19 mouse cellular contexts compared by ENCODE assay signal in genomic region chr8:61215081-61215819, GRCm38 (mm10). TPM values are rescaled to one million over a fixed set of nuclear protein-coding genes. Genes with fewer than 3 reads are reported as not detected.
DNase-seq lines count a peak whose midpoint lies in the region; ATAC-seq and TF ChIP-seq lines count a peak whose summit lies in the region.
"Had no signal": no experiment of that assay in that cellular context is flagged by ENCODE, and none has a peak within 500 bp of the region (broad histone marks: within the 10 kb centered on the region; RNA-seq: fewer than 3 reads in every experiment).

No protein-coding gene starts in this region.

- ATAC-seq in hindbrain, embryonic 11.5 days (ENCODE audit: low FRiP score) = peak; percentile 63; the same call in 1 of the 2 replicates
- no peak for ATAC-seq in hindbrain, embryonic 16.5 days
- ATAC-seq in lung, embryonic 14.5 days (ENCODE audit: insufficient read depth) = peak; percentile 47; the same call in 1 of the 2 replicates
- peak; percentile 85 for ATAC-seq in forebrain, embryonic 14.5 days
- ATAC-seq: activated CD4-positive, CD25-positive, alpha-beta regulatory T cell, adult 4 months; liver, postnatal 0 days; Patski had no signal

- no peak overlapping the region for H3K4me2 ChIP-seq in hindbrain, embryonic 11.5 days (replicated peaks; ENCODE audit: low read depth, low read length)
- no peak overlapping the region for H3K4me2 ChIP-seq in hindbrain, embryonic 16.5 days (ENCODE audit: low read length)
- no peak overlapping the region for H3K4me2 ChIP-seq in lung, embryonic 14.5 days
- no peak overlapping the region for H3K4me2 ChIP-seq in forebrain, embryonic 14.5 days (ENCODE audit: low read length)
- H3K4me2 ChIP-seq: heart, embryonic 13.5 days had no signal

- intact Hi-C loops in gastrocnemius, postnatal 14 days (cut with DNase I; ENCODE audit: low total_unique reads) = no loop called here

- H3K9me3 ChIP-seq in hindbrain, embryonic 11.5 days (ENCODE audit: control insufficient read depth, low read length) = no peaks in the 10 kb centered on the region
- no peaks in the 10 kb centered on the region for H3K9me3 ChIP-seq in hindbrain, embryonic 16.5 days (ENCODE audit: control insufficient read depth, low read length)
- no peaks in the 10 kb centered on the region for H3K9me3 ChIP-seq in lung, embryonic 14.5 days (ENCODE audit: low read depth, low read length)
- H3K9me3 ChIP-seq in forebrain, embryonic 14.5 days (replicated peaks; ENCODE audit: control insufficient read depth, low read length) = no peaks in the 10 kb centered on the region
- H3K9me3 ChIP-seq: heart, embryonic 13.5 days had no signal

- H3K27me3 ChIP-seq in hindbrain, embryonic 11.5 days (ENCODE audit: control insufficient read depth, insufficient read depth, low read length) = no peaks in the 10 kb centered on the region
- no peaks in the 10 kb centered on the region for H3K27me3 ChIP-seq in hindbrain, embryonic 16.5 days (replicated peaks; ENCODE audit: control insufficient read depth, insufficient read depth, low read length)
- no peaks in the 10 kb centered on the region for H3K27me3 ChIP-seq in lung, embryonic 14.5 days (ENCODE audit: insufficient read depth, low read length)
- no peaks in the 10 kb centered on the region for H3K27me3 ChIP-seq in forebrain, embryonic 14.5 days (replicated peaks; ENCODE audit: control insufficient read depth, insufficient read depth, low read length)
- H3K27me3 ChIP-seq: Patski had no signal

- 47% methylated on average over 5 of the region's 5 CpGs for WGBS in hindbrain, embryonic 11.5 days
- 41% methylated on average over 5 of the region's 5 CpGs for WGBS in hindbrain, embryonic 16.5 days
- 49% methylated on average over 5 of the region's 5 CpGs for WGBS in lung, embryonic 14.5 days
- WGBS in lung, adult 2 months = 67% methylated on average over 5 of the region's 5 CpGs
- WGBS in forebrain, embryonic 14.5 days = 37% methylated on average over 5 of the region's 5 CpGs

- no peak overlapping the region for H3K9ac ChIP-seq in hindbrain, embryonic 11.5 days (ENCODE audit: low read depth, low read length)
- H3K9ac ChIP-seq in hindbrain, embryonic 16.5 days (ENCODE audit: low read depth, low read length) = no peak overlapping the region
- H3K9ac ChIP-seq in lung, embryonic 14.5 days = no peak overlapping the region
- no peak overlapping the region for H3K9ac ChIP-seq in forebrain, embryonic 14.5 days (ENCODE audit: low read length)
- H3K9ac ChIP-seq: heart, embryonic 13.5 days; liver, postnatal 0 days had no signal

- no peaks in the 10 kb centered on the region for H3K36me3 ChIP-seq in hindbrain, embryonic 11.5 days (ENCODE audit: control insufficient read depth, insufficient read depth, low read length)
- no peaks in the 10 kb centered on the region for H3K36me3 ChIP-seq in hindbrain, embryonic 16.5 days (ENCODE audit: control insufficient read depth, insufficient read depth, low read length)
- H3K36me3 ChIP-seq in lung, embryonic 14.5 days (ENCODE audit: insufficient read depth) = no peaks in the 10 kb centered on the region
- H3K36me3 ChIP-seq in forebrain, embryonic 14.5 days (ENCODE audit: control insufficient read depth, insufficient read depth, low read length) = no peaks in the 10 kb centered on the region
- H3K36me3 ChIP-seq: heart, embryonic 13.5 days had no signal

- no peak overlapping the region for H3K4me3 ChIP-seq in hindbrain, embryonic 11.5 days (ENCODE audit: low read depth, low read length)
- no peak overlapping the region for H3K4me3 ChIP-seq in hindbrain, embryonic 16.5 days (ENCODE audit: low read length)
- no peak overlapping the region for H3K4me3 ChIP-seq in lung, embryonic 14.5 days (ENCODE audit: low read depth, low read length)
- H3K4me3 ChIP-seq in lung, adult 2 months (replicated peaks; ENCODE audit: extremely low read depth, low read depth, low read length) = no peak overlapping the region
- H3K4me3 ChIP-seq in forebrain, embryonic 14.5 days (ENCODE audit: low read depth, low read length) = no peak overlapping the region
- H3K4me3 ChIP-seq: heart, embryonic 13.5 days had no signal

- H3K27ac ChIP-seq in hindbrain, embryonic 11.5 days (ENCODE audit: low read depth, low read length) = no peak overlapping the region
- H3K27ac ChIP-seq in hindbrain, embryonic 16.5 days (ENCODE audit: low read depth, low read length) = no peak overlapping the region
- H3K27ac ChIP-seq in lung, embryonic 14.5 days (ENCODE audit: low read depth) = 0 out of 2 replicates have a peak overlapping the region, but pooled peaks have one; percentile 20
- H3K27ac ChIP-seq in forebrain, embryonic 14.5 days (ENCODE audit: low read depth, low read length) = peak overlapping the region; percentile 68
- H3K27ac ChIP-seq: heart, embryonic 13.5 days; stomach, postnatal 0 days had no signal

- TF ChIP-seq POLR2A in lung, adult 2 months (IDR thresholded peaks at IDR 0.05; ENCODE audit: borderline replicate concordance, extremely low read depth, low read depth, low read length) = no peak

- no peaks in the 10 kb centered on the region; the same call in 1 of the 2 replicates for H3K4me1 ChIP-seq in hindbrain, embryonic 11.5 days (replicated peaks; ENCODE audit: control insufficient read depth, insufficient read depth, low read length)
- no peaks in the 10 kb centered on the region for H3K4me1 ChIP-seq in hindbrain, embryonic 16.5 days (ENCODE audit: control insufficient read depth, insufficient read depth, low read depth, low read length)
- peaks cover 17% of the 10 kb centered on the region for H3K4me1 ChIP-seq in lung, embryonic 14.5 days (ENCODE audit: insufficient read depth)
- no peaks in the 10 kb centered on the region for H3K4me1 ChIP-seq in lung, adult 2 months (ENCODE audit: control insufficient read depth, insufficient read depth, low read length)
- peaks cover 5% of the 10 kb centered on the region; the same call in 1 of the 2 replicates for H3K4me1 ChIP-seq in forebrain, embryonic 14.5 days (ENCODE audit: control insufficient read depth, insufficient read depth, low read length)

- TF ChIP-seq CTCF in lung, embryonic 14.5 days (IDR thresholded peaks at IDR 0.05; ENCODE audit: low read depth) = no peak
- no peak for TF ChIP-seq CTCF in lung, adult 2 months (IDR thresholded peaks at IDR 0.05; ENCODE audit: insufficient read depth, low read length)

- DNase-seq in hindbrain, embryonic 11.5 days (ENCODE audit: low spot score) = no peak
- DNase-seq in lung, embryonic 14.5 days = peak; percentile 49
- DNase-seq in lung, adult 2 months = no peak
- DNase-seq in embryo, embryonic 10 days (ENCODE audit: low spot score) = peak; percentile 27
- DNase-seq in forebrain, embryonic 14.5 days (ENCODE audit: low spot score) = peak; percentile 78
- no peak for DNase-seq in gastrocnemius, postnatal 14 days
- no peak for DNase-seq in right cerebral cortex, postnatal 36 days (ENCODE audit: low spot score in 2 of 2)
- DNase-seq: adrenal gland, postnatal 36 days; cerebellum, adult 9-10 months; heart, postnatal 36 days; liver; liver, postnatal 0 days; right cerebral cortex, adult 18-20 months; thymus, postnatal 25 days had no signal

RNA-seq across cellular contexts. Expression of gene Sh3rf1, which starts 8.4 kb away (rescaled TPM):
- 24.0 and 25.3 TPM in 2 replicates for polyA plus RNA-seq in hindbrain, embryonic 11.5 days (2014; fragmentation: Nextera tagmentation; extraction: Ambion mirVana)
- polyA plus RNA-seq in hindbrain, embryonic 16.5 days (2015; fragmentation: Nextera tagmentation; extraction: Ambion mirVana) = 23.3 and 28.2 TPM in 2 replicates
- 21.2 and 22.5 TPM in 2 replicates for polyA plus RNA-seq in lung, embryonic 14.5 days (2014; fragmentation: Nextera tagmentation; extraction: Ambion mirVana)
- 19.7 and 20.1 TPM in 2 replicates for polyA plus RNA-seq in lung, adult 2 months (2012; rRNA removed)
- polyA plus RNA-seq in forebrain, embryonic 14.5 days (2014; fragmentation: Nextera tagmentation; extraction: Ambion mirVana) = 27.1 and 30.9 TPM in 2 replicates
- 1 to 10 TPM; 2.8 to 3.4 TPM for total RNA-seq in gastrocnemius, postnatal 14 days (2021)

Comparison
In these comparisons a context has a peak if more than half of its experiments do, and no peak if none do; other contexts are left out.
1. DNase-seq: peak in lung, embryonic 14.5 days (single experiment), embryo, embryonic 10 days (single experiment) and forebrain, embryonic 14.5 days (single experiment); none in hindbrain, embryonic 11.5 days (single experiment), lung, adult 2 months (single experiment), gastrocnemius, postnatal 14 days (single experiment) and right cerebral cortex, postnatal 36 days (0 of 2).
2. H3K27ac ChIP-seq: peak in lung, embryonic 14.5 days (single experiment) and forebrain, embryonic 14.5 days (single experiment); none in hindbrain, embryonic 11.5 days (single experiment) and hindbrain, embryonic 16.5 days (single experiment).